Mouse (Mus musculus) brain, embryonic 14.5 days (tissue): ENCODE measurements around the gene Eif2b4.

Experiments used
- CTCF ChIP-seq: fragments of 200-500 bp; IDR thresholded peaks from 2 replicates; pipeline ENCODE4 v1.5.1; 2012; ENCODE audit warnings: inconsistent platforms, mild to moderate bottlenecking, moderate library complexity, borderline replicate concordance; ENCODE audit not compliant: insufficient read depth, insufficient read length; ENCODE audit errors: extremely low read depth
- POLR2A ChIP-seq: fragments of 200-500 bp; IDR thresholded peaks from 2 replicates; pipeline ENCODE4 v1.6.1; 2012; ENCODE audit warnings: mild to moderate bottlenecking, inconsistent platforms, borderline replicate concordance; ENCODE audit not compliant: poor library complexity, insufficient read depth, insufficient read length, severe bottlenecking; ENCODE audit errors: extremely low read depth

- TF ChIP-seq CTCF (no peak), POLR2A (peak; percentile 96)
Observed at GRCm38 (mm10) chr5:31220448-31221303, 27.4 kb upstream of the Eif2b4 start, which contains the start of gene Ppm1g.
